ENCODE assay signal across 15 mouse cellular contexts in the genomic region with DNA sequence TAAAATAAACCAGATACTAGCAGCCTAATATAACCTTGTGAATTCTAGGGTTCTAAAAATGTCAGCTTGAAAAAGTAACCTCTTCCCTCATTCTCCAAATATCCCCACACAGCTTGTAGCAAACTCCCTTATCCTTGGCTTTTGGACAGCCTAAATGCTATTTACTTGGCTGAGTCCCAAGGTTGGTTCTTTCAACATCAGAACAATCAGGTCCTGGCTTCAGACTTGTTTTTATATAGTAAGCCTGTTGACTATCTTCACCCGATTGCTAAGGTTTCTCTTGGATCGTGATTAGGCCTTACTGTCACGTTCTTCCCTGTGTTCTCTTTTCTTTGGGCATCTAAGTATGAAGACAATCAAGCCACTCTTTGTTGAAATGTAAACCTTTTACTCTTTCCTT.
DNase-seq lines count a peak whose midpoint lies in the region; ATAC-seq and TF ChIP-seq lines count a peak whose summit lies in the region.
"Had no signal": no experiment of that assay in that cellular context is flagged by ENCODE, and none has a peak within 500 bp of the region (broad histone marks: within the 10 kb centered on the region; RNA-seq: fewer than 3 reads in every experiment).

No protein-coding gene starts in this region.

- no peak for ATAC-seq in lung, embryonic 14.5 days (ENCODE audit: insufficient read depth)
- ATAC-seq: Patski had no signal

- 63% methylated on average over 3 of the region's 3 CpGs for WGBS in lung, embryonic 14.5 days
- WGBS in large intestine, adult 2 months = 16% methylated on average over 3 of the region's 3 CpGs

- no peaks in the 10 kb centered on the region for H3K4me1 ChIP-seq in lung, embryonic 14.5 days (ENCODE audit: insufficient read depth)
- H3K4me1 ChIP-seq: liver, embryonic 13.5 days; stomach, embryonic 15.5 days had no signal

- H3K9me3 ChIP-seq in lung, embryonic 14.5 days (ENCODE audit: low read depth, low read length) = no peaks in the 10 kb centered on the region
- H3K9me3 ChIP-seq: heart, embryonic 13.5 days; liver, embryonic 13.5 days; stomach, embryonic 15.5 days had no signal

- no peak overlapping the region for H3K4me3 ChIP-seq in lung, embryonic 14.5 days (ENCODE audit: low read depth, low read length)
- H3K4me3 ChIP-seq: heart, embryonic 13.5 days; liver, embryonic 13.5 days; stomach, embryonic 15.5 days had no signal

- TF ChIP-seq CTCF in lung, embryonic 14.5 days (IDR thresholded peaks at IDR 0.05; ENCODE audit: low read depth) = no peak

- no peaks in the 10 kb centered on the region for H3K27me3 ChIP-seq in lung, embryonic 14.5 days (ENCODE audit: insufficient read depth, low read length)
- H3K27me3 ChIP-seq: heart, embryonic 13.5 days; liver, embryonic 13.5 days; Patski; stomach, embryonic 15.5 days had no signal

- H3K9ac ChIP-seq in lung, embryonic 14.5 days = no peak overlapping the region
- H3K9ac ChIP-seq: heart, embryonic 13.5 days; liver, embryonic 13.5 days; stomach, embryonic 15.5 days had no signal

- no peaks in the 10 kb centered on the region for H3K36me3 ChIP-seq in lung, embryonic 14.5 days (ENCODE audit: insufficient read depth)
- H3K36me3 ChIP-seq: heart, embryonic 13.5 days; liver, embryonic 13.5 days; stomach, embryonic 15.5 days had no signal

- peak; percentile 68 for DNase-seq in adrenal gland, adult 2 months
- no peak for DNase-seq in adrenal gland, postnatal 25 days
- peak; percentile 72 for DNase-seq in lung, embryonic 14.5 days
- DNase-seq in lung, postnatal 4 days = no peak
- DNase-seq in adrenal gland, adult 8-10 months = peak; percentile 40
- peak; percentile 14 for DNase-seq in large intestine, adult 2 months (ENCODE audit: low read depth, low spot score)
- no peak for DNase-seq in frontal cortex, adult 2 months (ENCODE audit: extremely low spot score in 1 of 2, low spot score in 1 of 2)
- DNase-seq in spleen, postnatal 36 days (ENCODE audit: low spot score in 2 of 2) = no peak
- DNase-seq: cerebellum, adult 9-11 months; gastrocnemius, postnatal 25 days; liver, embryonic 13.5 days; thymus, postnatal 25 days had no signal

- no peak overlapping the region for H3K4me2 ChIP-seq in lung, embryonic 14.5 days
- H3K4me2 ChIP-seq: heart, embryonic 13.5 days; liver, embryonic 13.5 days; stomach, embryonic 15.5 days had no signal

- no peak overlapping the region for H3K27ac ChIP-seq in lung, embryonic 14.5 days (ENCODE audit: low read depth)
- H3K27ac ChIP-seq: heart, embryonic 13.5 days; liver, embryonic 13.5 days; stomach, embryonic 15.5 days had no signal

Comparison
In these comparisons a context has a peak if more than half of its experiments do, and no peak if none do; other contexts are left out.
1. DNase-seq: peak in adrenal gland, adult 2 months (single experiment), lung, embryonic 14.5 days (single experiment), adrenal gland, adult 8-10 months (single experiment) and large intestine, adult 2 months (single experiment); none in adrenal gland, postnatal 25 days (single experiment), lung, postnatal 4 days (0 of 2), frontal cortex, adult 2 months (0 of 2) and spleen, postnatal 36 days (0 of 2).